Mouse (Mus musculus) erythroblast, embryonic 14.5 days (primary cell): Measurements from ENCODE around the gene Micu1. TPM values are rescaled to one million over a fixed set of nuclear protein-coding genes. Genes with fewer than 3 reads are reported as not detected.

Source experiments
- H3K27me3 ChIP-seq: 2 replicates; pipeline ENCODE4 v1.6.1; 2012; ENCODE audit warnings: inconsistent platforms; ENCODE audit not compliant: control insufficient read depth
- H3K36me3 ChIP-seq: 2 replicates; pipeline ENCODE4 v1.6.1; 2012; ENCODE audit warnings: mild to moderate bottlenecking, inconsistent platforms; ENCODE audit not compliant: control insufficient read depth
- H3K4me1 ChIP-seq: 2 replicates; pipeline ENCODE4 v1.6.1; 2012; ENCODE audit warnings: inconsistent platforms; ENCODE audit not compliant: control insufficient read depth
- H3K4me3 ChIP-seq: replicated peaks from 2 replicates; pipeline ENCODE3; 2012; ENCODE audit warnings: moderate library complexity, mild to moderate bottlenecking, inconsistent platforms
- H3K9me3 ChIP-seq: 2 replicates; pipeline ENCODE4 v1.6.1; 2012; ENCODE audit warnings: low read length, inconsistent platforms, mixed read lengths; ENCODE audit not compliant: control insufficient read depth
- GATA1 ChIP-seq: IDR thresholded peaks from 2 replicates; pipeline ENCODE4 v1.6.1; 2012; ENCODE audit warnings: low read length, inconsistent platforms, mixed read lengths
- TAL1 ChIP-seq: IDR thresholded peaks from 3 replicates; pipeline ENCODE4 v1.6.1; 2012; ENCODE audit warnings: low read length, inconsistent platforms, mixed read lengths
- polyA plus RNA-seq: library from polyadenylated mRNA; stranded (reverse); fragments of >175 nt; gene quantifications from 2 replicates; pipeline ENCODE4 v1.2.3, GENCODE M21; 2012

Micu1 gene
- polyA plus RNA-seq, 1 experiment = 7.5 TPM

- TF ChIP-seq TAL1 (no peak), GATA1 (no peak)
- Histone ChIP-seq H3K4me3 (no peak overlapping the region), H3K27me3 (no peaks in the 10 kb centered on the region), H3K4me1 (no peaks in the 10 kb centered on the region), H3K36me3 (no peaks in the 10 kb centered on the region), H3K9me3 (no peaks in the 10 kb centered on the region)
These were observed 15.2 kb upstream of the Micu1 start for GRCm38 (mm10) chr10:59687126-59687525.

- H3K9me3 ChIP-seq = no peaks in the 10 kb centered on the region
These were observed 12.4 kb upstream of the Micu1 start for GRCm38 (mm10) chr10:59689836-59690235.

GRCm38 (mm10) chr10:59692441-59692840, 9.8 kb upstream of the Micu1 start:
- Histone ChIP-seq H3K4me3 (no peak overlapping the region), H3K9me3 (no peaks in the 10 kb centered on the region), H3K27me3 (no peaks in the 10 kb centered on the region), H3K36me3 (no peaks in the 10 kb centered on the region), H3K4me1 (no peaks in the 10 kb centered on the region)
- TF ChIP-seq TAL1 = no peak
- TF ChIP-seq GATA1 = no peak

More at GRCm38 (mm10) chr10:59689836-59690235, 12.4 kb upstream of the Micu1 start:
- H3K27me3 ChIP-seq = no peaks in the 10 kb centered on the region
- H3K4me1 ChIP-seq = no peaks in the 10 kb centered on the region
- TF ChIP-seq GATA1 (no peak), TAL1 (no peak)
- no peaks in the 10 kb centered on the region for H3K36me3 ChIP-seq
- no peak overlapping the region for H3K4me3 ChIP-seq

- Histone ChIP-seq H3K4me1 (no peaks in the 10 kb centered on the region), H3K36me3 (no peaks in the 10 kb centered on the region), H3K27me3 (no peaks in the 10 kb centered on the region), H3K9me3 (no peaks in the 10 kb centered on the region), H3K4me3 (no peak overlapping the region)
- TF ChIP-seq TAL1 (no peak), GATA1 (no peak)
These were observed 8.2 kb upstream of the Micu1 start for GRCm38 (mm10) chr10:59694104-59694503.

- no peak overlapping the region for H3K4me3 ChIP-seq
- H3K36me3 ChIP-seq = peaks cover 4% of the 10 kb centered on the region
- TF ChIP-seq GATA1 (no peak), TAL1 (no peak)
- H3K27me3 ChIP-seq = no peaks in the 10 kb centered on the region
- H3K9me3 ChIP-seq = no peaks in the 10 kb centered on the region
- peaks cover 25% of the 10 kb centered on the region for H3K4me1 ChIP-seq
These were observed 2.8 kb upstream of the Micu1 start for GRCm38 (mm10) chr10:59699516-59699915.

GRCm38 (mm10) chr10:59701805-59702204, 472 bp upstream of the Micu1 start:
- Histone ChIP-seq H3K36me3 (peaks cover 10% of the 10 kb centered on the region), H3K27me3 (no peaks in the 10 kb centered on the region), H3K9me3 (no peaks in the 10 kb centered on the region), H3K4me3 (peak overlapping the region; percentile 85), H3K4me1 (peaks cover 27% of the 10 kb centered on the region)
- no peak for TF ChIP-seq GATA1

- Histone ChIP-seq H3K4me3 (peak overlapping the region; percentile 85), H3K27me3 (no peaks in the 10 kb centered on the region), H3K9me3 (no peaks in the 10 kb centered on the region), H3K4me1 (peaks cover 37% of the 10 kb centered on the region), H3K36me3 (peaks cover 12% of the 10 kb centered on the region)
- TF ChIP-seq TAL1 (no peak), GATA1 (no peak)
These were observed 933 bp downstream of the Micu1 start for GRCm38 (mm10) chr10:59703060-59703760.

- no peaks in the 10 kb centered on the region for H3K27me3 ChIP-seq
- no peak for TF ChIP-seq TAL1
- TF ChIP-seq GATA1 = no peak
- H3K9me3 ChIP-seq = no peaks in the 10 kb centered on the region
- peaks cover 32% of the 10 kb centered on the region for H3K4me1 ChIP-seq
- peaks cover 45% of the 10 kb centered on the region for H3K36me3 ChIP-seq
- no peak overlapping the region for H3K4me3 ChIP-seq
These were observed 4.8 kb downstream of the Micu1 start for GRCm38 (mm10) chr10:59706991-59707546.

GRCm38 (mm10) chr10:59707595-59707994, 5.3 kb downstream of the Micu1 start:
- Histone ChIP-seq H3K9me3 (no peaks in the 10 kb centered on the region), H3K4me1 (peaks cover 27% of the 10 kb centered on the region), H3K4me3 (no peak overlapping the region), H3K36me3 (peaks cover 49% of the 10 kb centered on the region), H3K27me3 (no peaks in the 10 kb centered on the region)
- TF ChIP-seq GATA1 (no peak), TAL1 (no peak)

DNA sequence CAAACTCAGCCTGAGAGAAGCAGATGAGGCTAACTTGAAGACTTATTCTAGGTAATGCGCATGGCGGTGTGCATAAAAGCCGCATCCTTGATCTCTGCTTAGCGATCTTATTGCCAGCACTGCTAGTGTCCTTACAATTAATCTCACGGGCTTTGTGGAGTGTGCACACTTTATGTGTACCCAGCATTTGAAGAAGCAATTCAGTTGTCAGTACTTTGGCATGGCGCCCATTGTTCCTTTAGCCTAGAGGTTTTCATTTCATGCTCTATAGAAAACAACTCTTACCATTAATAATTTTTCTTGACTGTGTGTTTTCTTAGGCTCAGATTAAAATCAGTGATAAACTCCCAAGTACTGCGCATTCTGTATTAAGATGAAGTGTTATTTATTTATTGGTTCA, 7.0 kb downstream of the Micu1 start:
- Histone ChIP-seq H3K9me3 (no peaks in the 10 kb centered on the region), H3K27me3 (no peaks in the 10 kb centered on the region), H3K4me3 (no peak overlapping the region), H3K4me1 (peaks cover 16% of the 10 kb centered on the region), H3K36me3 (peaks cover 47% of the 10 kb centered on the region)
- TF ChIP-seq TAL1 (no peak), GATA1 (no peak)
